Mouse (Mus musculus): ENCODE results near the gene Dnah1. TPM values are rescaled to one million over a fixed set of nuclear protein-coding genes. Genes with fewer than 3 reads are reported as not detected.

Dnah1 gene
- 0.86 and 0.93 TPM in 2 replicates for polyA plus RNA-seq (2014; fragmentation: Nextera tagmentation; extraction: Ambion mirVana)

DNA sequence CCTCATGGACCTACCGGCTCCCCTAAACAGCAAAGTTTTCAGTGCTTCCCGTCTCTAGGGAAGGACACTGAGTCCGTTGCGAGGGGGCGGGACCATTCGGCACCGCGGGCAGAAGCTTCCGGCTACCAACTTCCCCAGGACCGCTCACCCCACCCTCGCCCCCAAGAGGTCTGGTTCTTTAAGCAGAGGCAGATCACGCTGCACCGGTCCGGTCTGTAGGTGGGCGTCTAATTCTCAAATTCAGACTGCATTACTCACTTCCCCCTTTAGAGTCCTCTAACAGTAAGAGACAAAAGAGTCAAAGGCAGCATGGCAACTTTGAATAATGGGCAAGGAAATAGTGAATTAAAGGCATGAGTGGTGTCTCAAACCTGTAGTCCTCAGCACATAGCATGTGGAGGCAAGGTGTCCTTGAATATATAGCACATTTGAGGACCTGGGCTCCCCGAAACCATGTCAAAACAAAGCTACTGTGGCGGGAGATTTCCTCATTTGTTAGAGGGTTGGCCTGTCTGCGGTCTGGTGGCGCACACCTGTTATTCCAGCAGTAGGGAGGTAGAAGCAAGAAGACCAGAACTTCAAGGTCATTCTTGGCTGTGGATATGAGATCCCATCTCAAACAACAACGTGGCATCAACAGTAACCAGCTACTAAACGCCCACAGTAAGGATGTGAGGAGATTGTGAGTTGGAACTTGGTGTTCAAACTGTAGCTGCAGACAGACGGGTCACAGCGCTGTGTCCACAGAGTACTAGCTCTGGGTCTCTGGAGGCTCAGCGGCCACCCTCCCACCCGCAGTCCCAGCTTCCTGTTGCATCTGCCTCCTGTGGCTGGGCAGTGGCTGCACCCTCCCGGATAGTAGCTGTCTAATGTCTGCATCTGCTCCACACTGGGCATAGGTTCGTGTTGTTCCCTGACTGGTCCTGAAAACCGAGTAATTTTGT lies at the start of gene Dnah1:
Dnah1 (minus strand) TSS at position 48 of the 944 bp plus-strand sequence.
- no peaks in the 10 kb centered on the region for H3K27me3 ChIP-seq (ENCODE audit: control insufficient read depth, insufficient read depth, low read length)
- peak within 1 kb of the TSS; percentile 68 for H3K9ac ChIP-seq (ENCODE audit: low read length)
- H3K9me3 ChIP-seq (ENCODE audit: control insufficient read depth, low read length), result no peaks in the 10 kb centered on the region
- H3K4me2 ChIP-seq (ENCODE audit: low read length), result peak within 1 kb of the TSS; percentile 74
- 25% methylated on average over 28 of the region's 28 CpGs for WGBS
- peak; percentile 38; the same call in 1 of the 2 replicates for ATAC-seq (ENCODE audit: insufficient number of reproducible peaks, insufficient read depth, low FRiP score, low read depth)
- H3K4me1 ChIP-seq (ENCODE audit: control insufficient read depth in 2 of 2, insufficient read depth in 2 of 2, low read length in 2 of 2), result peaks cover 5 to 6% of the 10 kb centered on the region in 2 experiments; a peak in 2 of 4 replicates
- 0 out of 4 replicates have a peak within 1 kb of the TSS, but pooled peaks of 1 of the 2 experiments have one; percentile 1 for H3K27ac ChIP-seq (replicated peaks in 1 of 2; ENCODE audit: control insufficient read depth in 1 of 2, insufficient read depth in 1 of 2, low read depth in 2 of 2, low read length in 2 of 2)
- H3K36me3 ChIP-seq (ENCODE audit: control insufficient read depth, insufficient read depth, low read length), result no peaks in the 10 kb centered on the region
- H3K4me3 ChIP-seq (ENCODE audit: control insufficient read depth in 1 of 2, insufficient read depth in 1 of 2, low read depth in 1 of 2, low read length in 2 of 2), result peak within 1 kb of the TSS; percentile 44 to 47

- Histone ChIP-seq H3K4me2 (ENCODE audit: low read length) (no peak overlapping the region), H3K9me3 (ENCODE audit: control insufficient read depth, low read length) (no peaks in the 10 kb centered on the region), H3K4me3 (ENCODE audit: control insufficient read depth in 1 of 2, insufficient read depth in 1 of 2, low read depth in 1 of 2, low read length in 2 of 2) (no peak overlapping the region), H3K27me3 (ENCODE audit: control insufficient read depth, insufficient read depth, low read length) (no peaks in the 10 kb centered on the region), H3K36me3 (ENCODE audit: control insufficient read depth, insufficient read depth, low read length) (peaks cover 94% of the 10 kb centered on the region), H3K4me1 (ENCODE audit: control insufficient read depth in 2 of 2, insufficient read depth in 2 of 2, low read length in 2 of 2) (no peaks in the 10 kb centered on the region), H3K27ac (replicated peaks in 1 of 2; ENCODE audit: control insufficient read depth in 1 of 2, insufficient read depth in 1 of 2, low read depth in 2 of 2, low read length in 2 of 2) (no peak overlapping the region), H3K9ac (ENCODE audit: low read length) (no peak overlapping the region)
- whole genome bisulfite sequencing, result 82% methylated on average over 3 of the region's 3 CpGs
- ATAC-seq (ENCODE audit: insufficient number of reproducible peaks, insufficient read depth, low FRiP score, low read depth), result no peak
These were observed 45.7 kb upstream of the Dnah1 start for GRCm38 (mm10) chr14:31369377-31369776.

GRCm38 (mm10) chr14:31367951-31368350 lies 44.3 kb upstream of the Dnah1 start:
- Histone ChIP-seq H3K9me3 (ENCODE audit: control insufficient read depth, low read length) (peaks cover 4% of the 10 kb centered on the region; the same call in 1 of the 2 replicates), H3K36me3 (ENCODE audit: control insufficient read depth, insufficient read depth, low read length) (peaks cover 94% of the 10 kb centered on the region), H3K4me3 (ENCODE audit: control insufficient read depth in 1 of 2, insufficient read depth in 1 of 2, low read depth in 1 of 2, low read length in 2 of 2) (no peak overlapping the region), H3K4me2 (ENCODE audit: low read length) (no peak overlapping the region), H3K9ac (ENCODE audit: low read length) (no peak overlapping the region), H3K4me1 (ENCODE audit: control insufficient read depth in 2 of 2, insufficient read depth in 2 of 2, low read length in 2 of 2) (no peaks in the 10 kb centered on the region), H3K27ac (replicated peaks in 1 of 2; ENCODE audit: control insufficient read depth in 1 of 2, insufficient read depth in 1 of 2, low read depth in 2 of 2, low read length in 2 of 2) (no peak overlapping the region), H3K27me3 (ENCODE audit: control insufficient read depth, insufficient read depth, low read length) (no peaks in the 10 kb centered on the region)
- WGBS, result 87% methylated on average over 7 of the region's 7 CpGs
- ATAC-seq (ENCODE audit: insufficient number of reproducible peaks, insufficient read depth, low FRiP score, low read depth), result no peak

DNA sequence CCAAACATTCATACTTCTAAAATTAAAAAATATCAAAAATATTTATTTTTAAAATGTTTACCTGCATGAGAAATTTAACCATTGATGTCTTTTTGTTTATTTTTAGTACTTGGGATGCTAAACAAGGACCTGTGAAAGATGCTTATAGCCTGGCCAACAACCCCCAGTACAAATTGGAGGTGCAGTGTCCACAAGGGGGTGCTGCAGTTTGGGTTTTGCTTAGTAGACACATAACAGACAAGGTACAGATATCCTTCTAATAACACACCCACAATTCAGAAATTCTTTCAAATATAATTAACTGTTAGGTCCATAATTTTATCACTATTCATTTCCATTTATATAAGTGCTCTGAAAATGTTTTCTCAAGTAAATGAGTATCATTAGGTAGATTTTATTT lies 41.7 kb upstream of the Dnah1 start:
- Histone ChIP-seq H3K4me2 (ENCODE audit: low read length) (no peak overlapping the region), H3K27ac (replicated peaks in 1 of 2; ENCODE audit: control insufficient read depth in 1 of 2, insufficient read depth in 1 of 2, low read depth in 2 of 2, low read length in 2 of 2) (no peak overlapping the region), H3K9ac (ENCODE audit: low read length) (no peak overlapping the region), H3K36me3 (ENCODE audit: control insufficient read depth, insufficient read depth, low read length) (peaks cover 94% of the 10 kb centered on the region), H3K4me1 (ENCODE audit: control insufficient read depth in 2 of 2, insufficient read depth in 2 of 2, low read length in 2 of 2) (no peaks in the 10 kb centered on the region), H3K27me3 (ENCODE audit: control insufficient read depth, insufficient read depth, low read length) (no peaks in the 10 kb centered on the region), H3K4me3 (ENCODE audit: control insufficient read depth in 1 of 2, insufficient read depth in 1 of 2, low read depth in 1 of 2, low read length in 2 of 2) (no peak overlapping the region), H3K9me3 (ENCODE audit: control insufficient read depth, low read length) (peaks cover 4% of the 10 kb centered on the region; the same call in 1 of the 2 replicates)
- ATAC-seq (ENCODE audit: insufficient number of reproducible peaks, insufficient read depth, low FRiP score, low read depth), result no peak

DNA sequence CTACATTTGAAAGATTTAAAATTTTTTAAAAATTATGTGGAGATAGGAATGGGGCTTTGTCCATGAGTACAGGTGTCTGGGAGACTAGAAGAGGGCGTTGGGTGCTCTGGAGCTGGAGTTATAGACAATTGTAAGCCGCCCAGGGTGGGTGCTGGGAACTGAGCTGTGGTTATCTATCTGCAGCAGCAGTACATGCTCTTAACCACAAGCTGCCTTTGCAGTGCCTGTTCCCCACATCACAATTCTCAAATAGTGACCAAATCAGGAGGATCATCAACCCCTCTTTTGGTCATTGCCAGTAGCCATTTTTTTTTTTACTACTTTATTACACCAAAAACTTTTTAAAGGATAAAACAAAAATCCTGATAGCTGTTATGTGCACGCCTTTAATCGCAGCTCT lies 40.9 kb upstream of the Dnah1 start:
- Histone ChIP-seq H3K27me3 (ENCODE audit: control insufficient read depth, insufficient read depth, low read length) (no peaks in the 10 kb centered on the region), H3K4me3 (ENCODE audit: control insufficient read depth in 1 of 2, insufficient read depth in 1 of 2, low read depth in 1 of 2, low read length in 2 of 2) (no peak overlapping the region), H3K4me2 (ENCODE audit: low read length) (no peak overlapping the region), H3K9me3 (ENCODE audit: control insufficient read depth, low read length) (peaks cover 4% of the 10 kb centered on the region; the same call in 1 of the 2 replicates), H3K36me3 (ENCODE audit: control insufficient read depth, insufficient read depth, low read length) (peaks cover 93% of the 10 kb centered on the region), H3K4me1 (ENCODE audit: control insufficient read depth in 2 of 2, insufficient read depth in 2 of 2, low read length in 2 of 2) (no peaks in the 10 kb centered on the region), H3K9ac (ENCODE audit: low read length) (no peak overlapping the region), H3K27ac (replicated peaks in 1 of 2; ENCODE audit: control insufficient read depth in 1 of 2, insufficient read depth in 1 of 2, low read depth in 2 of 2, low read length in 2 of 2) (no peak overlapping the region)
- 93% methylated on average over 4 of the region's 4 CpGs for WGBS
- no peak for ATAC-seq (ENCODE audit: insufficient number of reproducible peaks, insufficient read depth, low FRiP score, low read depth)

GRCm38 (mm10) chr14:31362236-31362635 lies 38.5 kb upstream of the Dnah1 start:
- H3K27me3 ChIP-seq (ENCODE audit: control insufficient read depth, insufficient read depth, low read length), result no peaks in the 10 kb centered on the region
- H3K4me1 ChIP-seq (ENCODE audit: control insufficient read depth in 2 of 2, insufficient read depth in 2 of 2, low read length in 2 of 2), result no peaks in the 10 kb centered on the region
- no peak overlapping the region for H3K27ac ChIP-seq (replicated peaks in 1 of 2; ENCODE audit: control insufficient read depth in 1 of 2, insufficient read depth in 1 of 2, low read depth in 2 of 2, low read length in 2 of 2)
- no peak overlapping the region for H3K4me2 ChIP-seq (ENCODE audit: low read length)
- peaks cover 4% of the 10 kb centered on the region; the same call in 1 of the 2 replicates for H3K9me3 ChIP-seq (ENCODE audit: control insufficient read depth, low read length)
- 90% methylated on average over 2 of the region's 2 CpGs for WGBS
- no peak overlapping the region for H3K9ac ChIP-seq (ENCODE audit: low read length)
- ATAC-seq (ENCODE audit: insufficient number of reproducible peaks, insufficient read depth, low FRiP score, low read depth), result no peak
- peaks cover 89% of the 10 kb centered on the region for H3K36me3 ChIP-seq (ENCODE audit: control insufficient read depth, insufficient read depth, low read length)
- no peak overlapping the region for H3K4me3 ChIP-seq (ENCODE audit: control insufficient read depth in 1 of 2, insufficient read depth in 1 of 2, low read depth in 1 of 2, low read length in 2 of 2)

GRCm38 (mm10) chr14:31345367-31345766 lies 21.7 kb upstream of the Dnah1 start:
- 81% methylated on average over 1 of the region's 1 CpGs for WGBS
- ATAC-seq (ENCODE audit: insufficient number of reproducible peaks, insufficient read depth, low FRiP score, low read depth), result no peak
- H3K9ac ChIP-seq (ENCODE audit: low read length), result no peak overlapping the region
- no peak overlapping the region for H3K4me3 ChIP-seq (ENCODE audit: control insufficient read depth in 1 of 2, insufficient read depth in 1 of 2, low read depth in 1 of 2, low read length in 2 of 2)
- H3K4me1 ChIP-seq (ENCODE audit: control insufficient read depth in 2 of 2, insufficient read depth in 2 of 2, low read length in 2 of 2), result peaks cover 2 to 12% of the 10 kb centered on the region in 2 experiments
- H3K27ac ChIP-seq (replicated peaks in 1 of 2; ENCODE audit: control insufficient read depth in 1 of 2, insufficient read depth in 1 of 2, low read depth in 2 of 2, low read length in 2 of 2), result no peak overlapping the region
- H3K27me3 ChIP-seq (ENCODE audit: control insufficient read depth, insufficient read depth, low read length), result no peaks in the 10 kb centered on the region
- no peak overlapping the region for H3K4me2 ChIP-seq (ENCODE audit: low read length)
- no peaks in the 10 kb centered on the region for H3K9me3 ChIP-seq (ENCODE audit: control insufficient read depth, low read length)
- peaks cover 61% of the 10 kb centered on the region for H3K36me3 ChIP-seq (ENCODE audit: control insufficient read depth, insufficient read depth, low read length)

Data from heart, embryonic 14.5 days (tissue).